Mouse (Mus musculus): ENCODE data around the gene Rnf38. TPM values are rescaled to one million over a fixed set of nuclear protein-coding genes. Genes with fewer than 3 reads are reported as not detected.

Rnf38 gene
- polyA plus RNA-seq, 1 experiment: 123 TPM

- H3K4me1 ChIP-seq (ENCODE audit: control insufficient read depth, insufficient read depth, low read length): peaks cover 5% of the 10 kb centered on the region; the same call in 1 of the 2 replicates
- DNase-seq: peak; percentile 56
- H3K4me3 ChIP-seq (replicated peaks; ENCODE audit: extremely low read depth, low read depth, low read length): peak overlapping the region; percentile 73
- TF ChIP-seq CTCF (IDR thresholded peaks at IDR 0.05; ENCODE audit: insufficient read depth, low read length) (no peak), POLR2A (IDR thresholded peaks at IDR 0.05; ENCODE audit: borderline replicate concordance, extremely low read depth, low read depth, low read length) (no peak)
- 1% methylated on average over 45 of the region's 68 CpGs for WGBS
Measured at GRCm38 (mm10) chr4:44232771-44233712, 547 bp downstream of the Rnf38 start.

GRCm38 (mm10) chr4:44225128-44225527, 8.5 kb downstream of the Rnf38 start:
- DNase-seq: no peak
- H3K4me3 ChIP-seq (replicated peaks; ENCODE audit: extremely low read depth, low read depth, low read length): no peak overlapping the region
- 90% methylated on average over 10 of the region's 10 CpGs for WGBS
- no peak for TF ChIP-seq POLR2A (IDR thresholded peaks at IDR 0.05; ENCODE audit: borderline replicate concordance, extremely low read depth, low read depth, low read length)
- no peak for TF ChIP-seq CTCF (IDR thresholded peaks at IDR 0.05; ENCODE audit: insufficient read depth, low read length)
- peaks cover 3% of the 10 kb centered on the region; the same call in 1 of the 2 replicates for H3K4me1 ChIP-seq (ENCODE audit: control insufficient read depth, insufficient read depth, low read length)

GRCm38 (mm10) chr4:44224141-44224540, 9.4 kb downstream of the Rnf38 start:
- 46% methylated on average over 9 of the region's 9 CpGs for WGBS
- DNase-seq: no peak
- H3K4me1 ChIP-seq (ENCODE audit: control insufficient read depth, insufficient read depth, low read length): peaks cover 3% of the 10 kb centered on the region; the same call in 1 of the 2 replicates
- H3K4me3 ChIP-seq (replicated peaks; ENCODE audit: extremely low read depth, low read depth, low read length): no peak overlapping the region
- TF ChIP-seq POLR2A (IDR thresholded peaks at IDR 0.05; ENCODE audit: borderline replicate concordance, extremely low read depth, low read depth, low read length) (no peak), CTCF (IDR thresholded peaks at IDR 0.05; ENCODE audit: insufficient read depth, low read length) (no peak)

DNA sequence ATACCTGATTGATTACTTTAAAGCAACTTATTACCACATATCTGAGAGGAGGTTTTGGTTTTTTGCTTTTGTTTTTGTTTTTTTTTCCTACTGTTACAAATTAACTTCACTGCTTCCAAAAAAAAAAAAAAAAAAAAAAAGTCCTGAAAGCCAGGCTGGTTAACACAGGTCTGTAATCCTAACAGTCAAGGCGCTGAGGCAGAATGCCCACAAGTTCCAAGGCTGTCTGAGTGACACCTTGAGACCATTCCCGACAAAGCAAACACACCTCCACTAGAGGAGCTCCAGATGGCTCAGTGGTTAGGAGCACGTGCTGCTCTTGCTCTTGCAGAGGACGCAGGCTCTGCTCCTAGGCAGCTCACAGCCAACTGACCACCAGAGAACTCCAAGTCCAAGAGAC, 10.1 kb downstream of the Rnf38 start:
- no peak for TF ChIP-seq CTCF (IDR thresholded peaks at IDR 0.05; ENCODE audit: insufficient read depth, low read length)
- TF ChIP-seq POLR2A (IDR thresholded peaks at IDR 0.05; ENCODE audit: borderline replicate concordance, extremely low read depth, low read depth, low read length): no peak
- 58% methylated on average over 4 of the region's 4 CpGs for WGBS
- H3K4me3 ChIP-seq (replicated peaks; ENCODE audit: extremely low read depth, low read depth, low read length): no peak overlapping the region
- H3K4me1 ChIP-seq (ENCODE audit: control insufficient read depth, insufficient read depth, low read length): peaks cover 3% of the 10 kb centered on the region; the same call in 1 of the 2 replicates
- DNase-seq: no peak

GRCm38 (mm10) chr4:44216797-44217442, 16.7 kb downstream of the Rnf38 start:
- DNase-seq: no peak
- Histone ChIP-seq H3K4me3 (replicated peaks; ENCODE audit: extremely low read depth, low read depth, low read length) (no peak overlapping the region), H3K4me1 (ENCODE audit: control insufficient read depth, insufficient read depth, low read length) (no peaks in the 10 kb centered on the region; the same call in 1 of the 2 replicates)
- 40% methylated on average over 10 of the region's 10 CpGs for WGBS
- TF ChIP-seq POLR2A (IDR thresholded peaks at IDR 0.05; ENCODE audit: borderline replicate concordance, extremely low read depth, low read depth, low read length) (no peak), CTCF (IDR thresholded peaks at IDR 0.05; ENCODE audit: insufficient read depth, low read length) (no peak)

GRCm38 (mm10) chr4:44199968-44200367, 33.6 kb downstream of the Rnf38 start:
- 74% methylated on average over 1 of the region's 1 CpGs for WGBS
- H3K4me1 ChIP-seq (ENCODE audit: control insufficient read depth, insufficient read depth, low read length): no peaks in the 10 kb centered on the region; the same call in none of the 2 replicates
- no peak overlapping the region for H3K4me3 ChIP-seq (replicated peaks; ENCODE audit: extremely low read depth, low read depth, low read length)
- TF ChIP-seq CTCF (IDR thresholded peaks at IDR 0.05; ENCODE audit: insufficient read depth, low read length) (no peak), POLR2A (IDR thresholded peaks at IDR 0.05; ENCODE audit: borderline replicate concordance, extremely low read depth, low read depth, low read length) (no peak)
- DNase-seq: no peak

- no peak for TF ChIP-seq POLR2A (IDR thresholded peaks at IDR 0.05; ENCODE audit: borderline replicate concordance, extremely low read depth, low read depth, low read length)
- TF ChIP-seq CTCF (IDR thresholded peaks at IDR 0.05; ENCODE audit: insufficient read depth, low read length): no peak
- no peak for DNase-seq
- Histone ChIP-seq H3K4me3 (replicated peaks; ENCODE audit: extremely low read depth, low read depth, low read length) (no peak overlapping the region), H3K4me1 (ENCODE audit: control insufficient read depth, insufficient read depth, low read length) (no peaks in the 10 kb centered on the region; the same call in 1 of the 2 replicates)
- 88% methylated on average over 10 of the region's 10 CpGs for WGBS
Measured at GRCm38 (mm10) chr4:44187431-44187830, 46.2 kb downstream of the Rnf38 start.

- TF ChIP-seq CTCF (IDR thresholded peaks at IDR 0.05; ENCODE audit: insufficient read depth, low read length) (no peak), POLR2A (IDR thresholded peaks at IDR 0.05; ENCODE audit: borderline replicate concordance, extremely low read depth, low read depth, low read length) (no peak)
- no peak for DNase-seq
- 43% methylated on average over 1 of the region's 1 CpGs for WGBS
- Histone ChIP-seq H3K4me1 (ENCODE audit: control insufficient read depth, insufficient read depth, low read length) (peaks cover 4% of the 10 kb centered on the region; the same call in 1 of the 2 replicates), H3K4me3 (replicated peaks; ENCODE audit: extremely low read depth, low read depth, low read length) (no peak overlapping the region)
Measured at GRCm38 (mm10) chr4:44183862-44184261, 49.7 kb downstream of the Rnf38 start.

- WGBS: 48% methylated on average over 5 of the region's 5 CpGs
- no peak for DNase-seq
- Histone ChIP-seq H3K4me3 (replicated peaks; ENCODE audit: extremely low read depth, low read depth, low read length) (no peak overlapping the region), H3K4me1 (ENCODE audit: control insufficient read depth, insufficient read depth, low read length) (peaks cover 4% of the 10 kb centered on the region; the same call in 1 of the 2 replicates)
- TF ChIP-seq CTCF (IDR thresholded peaks at IDR 0.05; ENCODE audit: insufficient read depth, low read length): no peak
- TF ChIP-seq POLR2A (IDR thresholded peaks at IDR 0.05; ENCODE audit: borderline replicate concordance, extremely low read depth, low read depth, low read length): no peak
Measured at GRCm38 (mm10) chr4:44179748-44180147, 53.8 kb downstream of the Rnf38 start.
